Mouse (Mus musculus) cortical plate, adult 2 months (tissue): ENCODE measurements around the gene Dtnbp1. TPM values are rescaled to one million over a fixed set of nuclear protein-coding genes. Genes with fewer than 3 reads are reported as not detected.

ENCODE experiments used
- H3K27ac ChIP-seq: fragments of 200-500 bp; 2 replicates; pipeline ENCODE4 v1.5.1; 2012; ENCODE audit warnings: low read length, control low read depth, inconsistent platforms; ENCODE audit not compliant: insufficient read depth
- H3K4me1 ChIP-seq: fragments of 200-500 bp; 2 replicates; pipeline ENCODE4 v1.6.1; 2011; ENCODE audit warnings: low read length; ENCODE audit not compliant: control insufficient read depth, insufficient read depth
- H3K4me3 ChIP-seq: fragments of 200-500 bp; 2 replicates; pipeline ENCODE4 v1.5.1; 2011; ENCODE audit warnings: mild to moderate bottlenecking, low read length, control low read depth; ENCODE audit not compliant: insufficient read depth
- CTCF ChIP-seq: fragments of 200-500 bp; IDR thresholded peaks from 2 replicates; pipeline ENCODE4 v1.5.1; 2011; ENCODE audit warnings: mild to moderate bottlenecking, control low read depth, low read length; ENCODE audit not compliant: insufficient read depth; ENCODE audit errors: extremely low read depth
- POLR2A ChIP-seq: fragments of 200-500 bp; IDR thresholded peaks from 2 replicates; pipeline ENCODE4 v1.6.1; 2011; ENCODE audit warnings: mild to moderate bottlenecking, low read length, control low read depth; ENCODE audit not compliant: insufficient read depth; ENCODE audit errors: extremely low read depth
- polyA plus RNA-seq: library from polyadenylated mRNA; depleted of rRNA; stranded (reverse); fragments of >200 nt; gene quantifications from 2 replicates; pipeline ENCODE4 v1.2.3, GENCODE M21; 2012; rRNA removed

The Dtnbp1 gene
- polyA plus RNA-seq, 1 experiment, result 144 TPM

DNA sequence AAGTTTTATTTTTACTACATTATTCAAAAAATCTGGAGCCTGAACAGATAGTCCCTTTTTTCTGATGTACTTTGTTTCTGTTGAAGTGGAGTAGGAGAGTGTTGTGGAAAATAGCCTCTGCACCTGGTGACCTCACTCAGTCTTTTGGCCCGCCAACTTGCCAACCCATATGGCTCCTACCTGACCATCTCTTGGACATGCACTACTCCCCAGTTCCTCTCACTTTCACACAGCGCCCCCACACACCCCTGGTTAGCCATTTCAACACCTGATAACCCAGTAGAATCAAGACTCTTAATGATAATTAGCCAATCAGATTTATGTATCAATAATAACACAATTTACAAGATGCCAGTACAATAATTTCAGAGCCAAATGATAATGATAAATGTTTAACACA, 115.7 kb downstream of the Dtnbp1 start:
- H3K4me3 ChIP-seq, result no peak overlapping the region
- no peak overlapping the region for H3K27ac ChIP-seq
- TF ChIP-seq CTCF, result no peak
- no peak for TF ChIP-seq POLR2A
- H3K4me1 ChIP-seq, result peaks cover 1% of the 10 kb centered on the region; the same call in 1 of the 2 replicates

DNA sequence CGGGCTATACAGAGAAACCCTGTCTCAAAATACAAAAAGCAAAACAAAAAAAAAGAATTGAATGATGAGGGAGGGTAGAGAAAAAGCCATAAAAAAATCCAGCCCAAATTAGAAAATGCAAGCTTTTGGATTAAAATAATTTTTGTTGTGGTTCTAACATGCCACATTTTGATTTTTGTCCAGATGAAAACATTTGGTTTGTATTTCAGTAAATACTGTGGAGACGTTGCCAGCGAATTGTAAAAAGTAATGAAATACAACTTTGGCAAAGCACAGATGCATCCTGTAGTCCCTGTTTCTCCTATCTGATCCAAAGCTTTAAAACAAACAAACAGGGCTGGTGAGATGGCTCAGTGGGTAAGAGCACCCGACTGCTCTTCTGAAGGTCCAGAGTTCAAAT, 120.9 kb downstream of the Dtnbp1 start:
- Histone ChIP-seq H3K27ac (no peak overlapping the region), H3K4me3 (no peak overlapping the region), H3K4me1 (peaks cover 8% of the 10 kb centered on the region)
- no peak for TF ChIP-seq POLR2A
- no peak for TF ChIP-seq CTCF

DNA sequence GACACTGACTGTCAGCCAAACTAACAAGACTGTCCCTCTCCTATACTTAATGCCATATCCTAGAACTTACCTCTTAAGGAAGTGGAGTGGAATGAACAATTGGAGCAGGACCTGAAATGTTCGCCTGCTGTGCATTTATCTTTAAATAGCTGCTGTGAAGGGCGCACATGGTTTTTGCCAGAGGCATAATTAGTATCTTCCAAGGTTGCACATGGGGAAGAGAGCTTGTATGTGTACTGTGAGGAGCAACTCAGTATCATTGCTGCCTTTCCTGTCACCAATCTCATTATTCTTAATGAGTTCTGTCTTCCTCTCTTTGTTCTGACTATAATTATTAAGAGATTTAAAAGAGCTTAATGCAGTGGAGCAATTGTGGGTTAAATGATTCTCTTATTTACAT, 125.1 kb downstream of the Dtnbp1 start:
- Histone ChIP-seq H3K4me3 (no peak overlapping the region), H3K4me1 (peaks cover 8% of the 10 kb centered on the region), H3K27ac (no peak overlapping the region)
- no peak for TF ChIP-seq CTCF
- no peak for TF ChIP-seq POLR2A

Other genes starting within 250 kb of the Dtnbp1 start
- gene Gm9817, start 76.5 kb upstream of the Dtnbp1 start, polyA plus RNA-seq, result 0.06 TPM in 1 of 2 replicates, not detected in the other